Mouse (Mus musculus) adrenal gland, postnatal 10 days (tissue): ENCODE data around the gene Gm45208. TPM values are rescaled to one million over a fixed set of nuclear protein-coding genes. Genes with fewer than 3 reads are reported as not detected.

ENCODE experiments used
- DNase-seq: peaks from one replicate; pipeline ENCODE4 v3.0.0; 2021; ENCODE audit warnings: mixed read lengths
- total RNA-seq, 2 experiments: library from RNA; stranded (reverse); gene quantifications; 2 replicates each; pipeline ENCODE4 v1.2.3; 2021

The Gm45208 gene
- total RNA-seq, 2 experiments from 2014 or later, result not detected

DNA sequence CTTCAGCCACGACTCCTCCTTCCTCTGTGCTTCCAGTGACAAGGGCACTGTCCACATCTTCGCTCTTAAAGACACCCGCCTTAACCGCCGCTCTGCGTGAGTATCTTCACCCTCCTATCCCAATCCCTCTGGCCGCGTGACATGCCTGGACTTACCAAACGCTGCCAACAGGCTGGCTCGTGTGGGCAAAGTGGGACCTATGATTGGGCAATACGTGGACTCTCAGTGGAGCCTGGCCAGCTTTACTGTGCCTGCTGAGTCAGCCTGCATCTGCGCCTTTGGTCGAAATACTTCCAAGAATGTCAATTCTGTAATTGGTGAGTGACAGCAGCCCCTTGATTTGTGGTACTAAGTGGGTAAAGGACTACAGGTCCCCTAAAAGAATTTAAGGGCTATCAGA is 5.1 kb downstream of the Gm45208 start:
- peak; percentile 45 for DNase-seq

DNA sequence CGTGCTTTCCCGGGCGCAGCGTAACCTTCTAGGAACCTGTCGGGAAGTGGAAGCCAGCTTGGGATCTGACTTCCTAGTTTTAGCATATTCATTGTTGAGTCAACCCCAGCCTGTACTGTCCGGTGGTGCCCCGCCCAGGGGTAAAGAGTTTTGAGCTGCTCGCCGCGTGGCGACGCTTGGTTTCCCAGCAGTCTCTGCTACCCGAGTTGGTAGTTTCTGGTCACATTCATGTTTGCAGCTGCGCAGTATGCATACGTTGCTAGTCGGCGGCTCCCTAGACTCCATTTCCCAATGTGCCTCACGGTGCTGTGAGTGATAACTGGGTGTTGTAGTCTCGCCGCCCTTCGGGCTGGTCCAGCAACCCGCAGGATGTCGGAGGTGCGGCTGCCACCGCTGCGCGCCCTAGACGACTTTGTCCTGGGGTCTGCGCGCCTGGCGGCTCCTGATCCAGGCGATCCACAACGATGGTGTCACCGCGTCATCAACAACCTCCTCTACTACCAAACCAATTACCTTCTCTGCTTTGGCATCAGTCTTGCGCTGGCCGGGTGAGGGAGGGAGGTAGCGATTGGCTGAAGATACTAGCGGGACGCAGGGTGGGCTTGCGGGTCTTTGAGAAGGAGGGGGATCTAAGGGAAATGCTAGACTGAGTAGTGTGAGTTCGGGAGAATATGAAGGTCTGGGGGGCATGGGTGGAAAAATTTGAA is 6.3 kb downstream of the Gm45208 start, which contains the start of gene Praf2:
Praf2 (plus strand) TSS at position 225 of the 707 bp plus-strand sequence.
- peak; percentile 78 for DNase-seq

DNA sequence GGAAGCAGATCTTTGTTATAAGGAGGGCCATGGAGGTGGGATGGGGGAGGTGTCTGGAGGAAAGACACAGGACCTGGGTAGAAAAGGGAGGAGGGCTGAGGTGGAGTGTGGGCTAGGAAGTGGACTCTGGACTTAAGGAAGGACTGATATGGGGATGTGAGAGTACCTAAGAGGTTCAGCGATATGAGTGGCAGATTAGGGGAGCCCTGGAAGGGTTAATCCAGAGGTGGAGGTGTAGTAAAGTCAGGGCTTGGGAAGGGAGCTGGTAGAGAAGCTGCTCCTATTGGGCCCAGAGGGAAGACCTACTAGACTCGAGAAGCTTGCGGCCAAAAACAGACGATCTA is 6.8 kb downstream of the Gm45208 start:
- DNase-seq, result no peak

DNA sequence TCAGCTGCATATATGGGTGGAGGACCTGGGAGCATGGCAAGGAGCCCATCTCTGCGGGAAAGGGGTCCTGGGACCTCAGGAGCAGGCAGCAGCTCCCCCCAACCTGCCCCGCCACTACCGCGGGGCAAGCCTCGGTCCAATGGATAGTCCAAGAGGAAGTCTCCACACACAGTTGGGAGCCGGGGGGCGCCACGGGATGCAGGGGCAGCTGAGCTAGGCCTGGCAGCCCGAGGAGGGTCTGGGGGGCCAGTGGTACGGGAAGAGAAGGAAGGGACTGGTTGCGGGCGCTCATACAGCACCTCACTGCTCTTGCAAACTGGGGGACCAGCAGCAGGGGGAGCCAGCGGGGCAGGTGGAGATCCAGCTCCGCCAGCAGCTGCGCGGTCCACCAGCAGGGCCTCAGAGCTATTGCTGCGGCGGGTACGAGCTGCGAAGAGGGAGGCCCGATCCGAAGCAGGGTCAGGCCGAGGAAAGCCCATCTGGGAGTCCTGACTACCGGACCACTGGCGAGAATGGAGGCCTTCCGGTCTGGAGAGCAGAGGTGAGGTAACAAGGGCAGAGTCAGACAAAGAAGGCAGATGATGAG is 11.6 kb downstream of the Gm45208 start:
- DNase-seq, result peak; percentile 81

DNA sequence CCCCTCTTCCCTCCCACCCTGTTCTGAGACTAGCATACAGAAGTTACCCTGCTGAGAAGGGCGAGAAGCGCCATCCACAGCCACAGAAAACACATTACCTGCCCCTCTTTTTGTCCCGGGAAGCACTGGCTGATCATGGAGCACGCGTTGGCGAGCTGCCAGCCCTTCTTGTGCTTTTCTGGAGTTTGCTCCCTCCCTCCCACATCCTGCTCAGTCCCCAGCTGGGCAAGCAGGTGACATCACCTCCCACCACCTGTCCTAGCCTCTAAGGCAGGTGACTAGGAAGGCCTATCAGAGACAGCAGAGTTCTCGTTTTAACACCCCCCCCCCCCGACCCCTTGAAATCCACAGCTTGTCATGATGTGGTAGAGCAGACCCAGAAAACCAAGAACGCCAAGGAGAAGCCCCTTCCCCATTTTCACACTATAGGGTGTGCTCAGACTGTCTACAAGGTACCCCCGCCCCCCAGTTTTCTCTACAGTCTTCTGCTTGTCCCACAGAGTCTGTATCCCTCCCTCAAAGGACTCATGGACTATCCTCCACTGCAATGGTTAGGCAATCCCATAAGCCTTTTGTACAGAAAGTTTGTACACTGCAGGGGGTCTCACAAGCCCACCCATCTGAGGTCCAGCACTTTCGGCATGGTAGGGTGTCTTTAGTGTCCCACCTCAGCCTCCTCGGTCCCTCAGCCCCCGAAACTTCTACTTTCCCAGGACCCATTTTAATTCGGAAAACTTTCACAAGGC is 17.5 kb downstream of the Gm45208 start:
- DNase-seq, result peak; percentile 27

DNA sequence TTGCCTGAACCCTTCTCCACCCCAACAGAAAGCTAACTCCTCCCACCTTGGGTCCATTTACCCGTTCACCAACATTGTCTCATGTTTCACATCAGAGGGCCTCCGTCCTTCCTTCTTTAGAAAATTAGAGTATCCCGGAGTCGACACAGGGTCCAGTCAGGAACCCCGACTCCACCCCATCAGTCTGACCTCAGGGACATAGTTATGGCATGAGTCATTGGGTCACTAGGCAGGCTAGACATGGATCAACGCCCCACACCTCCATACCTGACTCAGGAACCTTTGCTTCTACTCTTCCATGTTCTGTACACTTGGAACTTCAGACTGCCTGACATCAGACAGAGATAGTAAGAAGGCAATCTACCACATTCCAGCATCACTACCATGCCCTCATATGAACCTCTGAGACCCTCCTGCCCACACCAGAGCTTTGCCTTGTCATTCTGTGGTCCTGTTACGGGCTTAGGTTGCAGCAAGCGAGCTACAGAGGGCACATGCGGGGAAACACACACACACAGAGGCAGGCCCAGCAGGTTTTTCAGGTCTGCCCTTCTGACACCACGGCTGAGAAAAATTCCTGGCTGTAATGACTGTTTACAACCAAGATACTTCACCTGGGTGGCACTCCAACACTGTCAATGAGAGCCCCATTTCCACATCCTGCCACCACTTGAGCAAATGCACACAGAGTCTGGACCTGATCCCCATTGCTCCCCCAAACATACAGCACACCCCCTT is 18.2 kb downstream of the Gm45208 start:
- DNase-seq, result no peak

DNA sequence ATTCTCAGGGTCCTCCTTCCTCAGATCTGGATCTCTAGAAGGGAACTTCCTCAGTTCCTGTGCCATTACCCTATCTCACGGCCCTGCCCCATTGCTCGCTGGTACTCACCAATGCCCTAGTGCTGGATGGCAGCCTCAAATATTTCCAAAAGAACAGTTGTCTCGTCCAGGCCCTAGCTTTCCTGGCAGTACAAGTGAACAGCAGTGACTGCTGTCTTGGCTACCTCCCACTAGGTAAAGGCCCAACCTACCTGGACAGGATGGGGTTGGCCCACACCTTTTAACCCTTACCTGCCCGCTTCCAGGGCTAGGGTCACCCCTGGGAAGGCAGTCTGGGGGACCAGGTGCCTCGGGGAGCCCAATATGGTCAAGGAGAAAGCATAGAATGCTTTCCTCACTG is 19.1 kb downstream of the Gm45208 start:
- no peak for DNase-seq

DNA sequence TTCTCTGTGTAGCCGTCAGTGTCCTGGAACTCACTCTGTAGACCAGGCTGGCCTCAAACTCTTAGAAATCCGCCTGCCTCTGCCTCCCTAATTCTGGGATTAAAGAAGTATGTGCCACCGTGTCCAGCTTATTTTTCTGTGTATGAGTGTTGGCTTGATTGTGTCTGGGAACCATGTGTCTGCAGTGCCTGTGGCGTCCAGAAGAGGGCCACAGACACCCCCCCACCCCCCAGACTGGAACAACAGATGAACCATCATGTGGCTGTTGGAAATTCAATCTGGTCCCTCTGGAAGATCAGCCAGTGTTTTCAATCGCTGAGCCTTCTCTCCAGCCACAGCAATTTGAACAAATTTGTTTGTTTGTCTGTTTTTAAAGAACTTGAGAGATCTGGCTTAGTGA is 21.4 kb downstream of the Gm45208 start:
- DNase-seq, result no peak

DNA sequence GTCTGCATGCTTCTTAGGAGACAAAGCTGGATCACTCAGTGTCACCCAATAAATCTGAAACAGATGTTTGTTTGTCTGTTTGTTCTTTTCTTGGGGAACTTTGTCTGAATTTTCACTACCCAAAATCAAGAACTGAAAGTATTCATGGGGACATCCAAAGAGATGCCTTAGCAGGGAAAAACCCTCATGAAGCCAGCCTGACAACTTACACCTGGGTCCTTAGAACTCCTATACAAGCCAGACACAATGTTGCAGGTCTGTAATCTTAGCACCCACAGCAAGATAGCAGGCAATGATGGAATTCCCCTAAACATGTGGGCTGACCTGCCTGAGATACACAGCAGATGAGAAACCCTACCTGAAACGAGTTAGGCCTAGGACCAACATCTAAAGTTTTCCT is 22.9 kb downstream of the Gm45208 start:
- no peak for DNase-seq

DNA sequence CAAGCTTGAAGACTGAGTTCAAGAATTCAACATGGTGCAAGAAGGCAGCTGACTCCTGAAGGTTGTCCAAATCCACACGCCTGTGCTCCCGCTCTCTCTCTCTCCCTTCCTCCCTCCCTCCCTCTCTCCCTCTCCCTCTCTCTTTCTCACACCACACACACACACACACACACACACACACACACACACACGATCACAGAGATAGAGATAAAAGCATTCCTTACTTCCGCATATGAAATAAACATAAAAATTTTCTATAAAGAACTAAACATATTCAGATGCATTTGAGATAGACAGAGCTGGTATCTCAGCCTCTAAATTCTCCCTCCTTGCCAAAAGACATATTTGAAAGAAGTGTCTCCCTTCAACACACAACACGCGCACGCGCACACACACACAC is 23.4 kb downstream of the Gm45208 start:
- no peak for DNase-seq

DNA sequence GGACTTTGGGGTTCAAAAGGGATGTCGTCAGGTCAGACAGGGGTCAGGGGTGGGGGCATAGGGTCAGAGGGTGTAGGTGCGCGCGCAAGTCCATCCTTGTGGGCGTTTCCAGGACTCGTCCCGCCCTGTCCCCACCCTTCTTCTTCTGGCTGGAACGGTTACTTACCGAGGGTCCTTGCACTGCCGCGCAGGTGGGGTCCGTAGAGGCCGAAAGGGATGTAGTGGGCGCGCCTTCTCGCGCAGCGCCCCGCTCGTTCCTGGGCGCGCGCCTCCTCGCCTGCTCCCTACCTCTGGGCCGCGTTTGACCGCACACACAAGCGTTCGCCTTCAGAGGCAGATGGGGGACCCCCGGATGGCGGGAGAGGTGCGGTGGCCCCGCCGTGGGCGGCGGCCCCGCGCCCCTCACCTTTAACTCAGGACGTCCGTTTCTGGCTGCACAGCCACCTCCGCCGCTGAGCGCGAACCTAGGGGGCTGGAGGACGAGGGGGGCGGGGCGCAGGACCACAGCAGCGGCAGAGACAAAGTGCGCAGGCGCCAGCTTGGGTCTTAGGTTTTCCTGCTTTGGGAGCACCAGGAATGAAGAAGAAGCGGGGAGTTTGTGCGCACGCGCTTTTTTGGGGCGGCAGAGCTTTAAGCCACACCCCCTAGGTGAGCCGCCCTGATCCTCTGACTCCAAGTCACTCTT is 28.5 kb downstream of the Gm45208 start, which contains the start of gene Ccdc120:
Ccdc120 (minus strand) TSS at position 474 of the 685 bp plus-strand sequence.
- peak; percentile 74 for DNase-seq

DNA sequence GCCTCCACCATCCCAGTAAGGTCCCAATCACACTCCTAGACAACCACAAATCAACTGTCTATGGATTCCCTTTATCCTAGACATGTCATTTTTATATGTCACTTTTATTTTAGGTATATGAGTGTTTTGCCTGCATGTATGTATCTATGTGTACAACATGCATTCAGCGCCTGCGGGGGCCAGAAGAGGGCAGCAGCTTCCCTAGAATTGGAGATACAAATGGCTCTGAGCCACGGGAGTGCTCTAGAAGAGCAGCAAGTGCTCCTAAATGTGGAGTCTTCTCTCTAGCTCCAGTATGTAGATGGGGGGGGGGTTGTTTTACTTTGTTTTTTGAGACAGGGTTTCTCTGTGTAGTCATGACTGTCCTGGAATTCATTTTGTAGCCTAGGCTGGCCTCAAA is 31.6 kb downstream of the Gm45208 start:
- peak; percentile 43 for DNase-seq

DNA sequence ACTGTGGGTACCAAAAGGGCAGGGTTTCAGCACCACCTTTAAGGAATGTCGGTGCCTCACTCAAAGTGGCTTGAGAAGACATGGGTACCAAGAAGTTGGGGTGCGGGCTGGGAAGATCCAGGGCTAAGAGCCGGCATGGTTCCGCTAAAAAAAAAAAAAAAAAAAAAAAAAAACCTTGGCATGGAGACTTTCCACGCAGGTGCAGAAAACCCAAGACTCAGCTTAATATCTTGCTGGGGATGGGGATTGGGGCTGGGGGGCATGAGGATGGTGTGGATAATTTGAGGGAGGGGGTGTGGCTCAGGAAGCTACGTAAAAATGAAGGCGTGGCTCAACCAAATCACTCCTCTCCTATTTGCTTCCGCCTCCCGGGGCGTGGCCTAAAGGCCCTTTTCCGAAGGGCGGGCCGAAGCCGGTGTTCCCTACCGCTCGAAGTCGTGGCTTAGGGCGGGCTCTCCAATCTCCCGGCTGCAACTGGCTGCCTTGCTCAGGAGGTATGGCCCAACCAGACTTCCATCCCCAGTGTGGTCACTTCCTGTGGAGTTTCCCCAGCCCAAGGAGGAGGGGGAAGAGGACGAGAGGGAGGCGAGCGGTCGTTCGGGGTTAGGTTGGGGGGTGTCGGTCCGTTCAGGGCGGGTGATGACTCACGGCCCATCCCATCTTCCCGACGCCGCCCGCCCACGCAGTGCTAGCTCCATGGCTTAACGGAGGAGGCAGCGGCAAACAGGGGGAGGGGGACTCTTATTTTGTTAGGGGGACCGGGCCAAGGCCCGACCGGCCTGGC is 40.3 kb downstream of the Gm45208 start, which contains the start of gene Tfe3:
Tfe3 (plus strand) TSS at position 424 of the 784 bp plus-strand sequence.
- DNase-seq, result peak; percentile 91

DNA sequence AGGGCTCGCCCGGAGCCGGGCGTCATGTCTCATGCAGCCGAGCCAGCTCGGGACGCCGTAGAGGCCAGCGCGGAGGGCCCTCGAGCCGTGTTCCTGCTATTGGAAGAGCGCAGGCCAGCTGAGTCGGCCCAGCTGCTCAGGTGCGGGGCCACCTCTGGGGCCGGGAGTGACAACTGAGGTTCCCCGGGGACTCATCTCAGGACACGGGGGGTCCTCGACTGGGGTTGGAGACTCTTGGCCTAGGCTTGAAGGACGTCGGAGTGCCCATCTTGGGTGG is 40.8 kb downstream of the Gm45208 start:
- DNase-seq, result no peak

DNA sequence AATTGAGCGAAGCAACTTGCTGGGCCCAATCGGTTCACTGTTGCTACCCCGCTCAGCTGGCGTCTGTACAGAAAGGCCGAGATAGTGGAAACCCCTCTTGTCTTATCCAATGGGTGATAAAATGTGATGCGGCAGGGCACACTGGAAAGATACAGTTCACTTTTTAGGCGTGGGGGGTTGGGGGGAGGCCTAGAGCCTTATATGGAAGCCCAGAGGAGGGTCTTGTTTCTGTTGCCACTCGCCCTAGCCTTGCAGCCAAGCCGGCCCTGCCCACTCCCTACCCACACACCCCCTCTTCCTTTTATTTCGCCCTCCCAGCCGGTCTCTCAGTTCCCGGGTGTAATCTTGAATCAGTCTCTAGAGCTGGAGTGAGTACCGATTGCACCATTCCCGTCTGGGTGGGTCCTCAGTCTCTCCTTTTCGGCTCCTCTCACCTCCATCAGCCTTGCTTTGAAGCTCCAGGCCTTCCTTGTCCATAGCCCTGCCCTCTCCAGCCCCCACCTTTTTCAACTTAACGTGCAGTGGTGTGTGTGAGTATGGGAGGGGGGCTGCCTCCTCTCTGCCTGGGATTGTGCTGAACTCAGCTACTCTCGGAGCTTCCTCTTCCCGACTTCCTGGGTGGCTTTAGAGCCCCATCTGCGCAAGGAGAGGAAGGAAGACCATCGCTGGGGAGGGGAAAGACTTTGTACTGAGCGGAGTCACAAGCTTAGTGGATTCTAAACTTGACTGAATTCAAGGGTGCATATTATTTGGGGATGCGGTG is 41.8 kb downstream of the Gm45208 start:
- DNase-seq, result peak; percentile 42

DNA sequence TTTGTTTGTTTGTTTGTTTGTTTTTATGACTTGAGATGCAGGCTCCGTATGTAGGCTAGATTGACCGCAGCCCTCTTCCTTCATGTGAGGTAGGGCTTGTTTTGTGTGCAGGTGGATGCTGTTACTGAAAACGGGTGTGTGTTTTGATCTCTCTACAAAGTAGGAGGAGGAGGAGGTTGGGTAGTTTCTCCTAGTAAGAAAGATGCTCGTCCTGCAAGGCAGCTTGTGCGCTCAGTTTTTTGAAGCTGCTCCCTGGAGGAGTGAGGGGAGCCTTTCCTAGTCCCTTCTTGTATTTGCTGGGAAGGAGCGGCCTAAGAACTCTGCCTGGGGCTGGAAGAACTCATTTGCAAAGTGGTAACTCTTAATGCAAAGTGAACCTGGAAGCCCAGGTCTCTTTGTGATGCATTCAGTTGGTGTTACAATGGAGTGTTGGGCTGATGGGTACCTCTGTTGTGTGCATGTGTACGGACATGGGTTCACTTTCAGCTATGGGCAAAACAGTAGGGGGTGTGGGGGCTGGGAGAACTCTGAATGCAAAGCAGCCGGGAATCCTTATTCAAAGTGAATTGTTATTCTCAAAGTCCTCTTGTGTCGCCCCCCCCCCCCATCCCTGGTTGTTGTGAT is 42.7 kb downstream of the Gm45208 start:
- no peak for DNase-seq

DNA sequence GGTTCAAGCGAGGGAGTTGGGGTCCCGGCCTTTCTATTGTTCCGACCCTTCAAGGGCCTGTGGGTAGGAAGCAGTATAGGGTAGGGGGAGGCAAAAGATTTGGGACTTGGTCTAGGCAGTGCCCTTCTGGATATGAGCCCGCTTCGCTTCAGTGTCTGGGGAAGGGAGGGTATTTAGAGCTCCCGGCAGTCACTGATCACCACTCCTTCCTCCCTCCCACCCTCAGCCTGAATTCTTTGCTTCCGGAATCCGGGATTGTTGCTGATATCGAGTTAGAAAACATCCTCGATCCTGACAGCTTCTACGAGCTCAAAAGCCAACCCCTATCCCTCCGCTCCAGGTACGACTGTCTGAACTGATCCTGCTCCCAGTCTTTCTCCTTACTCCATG is 43.2 kb downstream of the Gm45208 start:
- no peak for DNase-seq

DNA sequence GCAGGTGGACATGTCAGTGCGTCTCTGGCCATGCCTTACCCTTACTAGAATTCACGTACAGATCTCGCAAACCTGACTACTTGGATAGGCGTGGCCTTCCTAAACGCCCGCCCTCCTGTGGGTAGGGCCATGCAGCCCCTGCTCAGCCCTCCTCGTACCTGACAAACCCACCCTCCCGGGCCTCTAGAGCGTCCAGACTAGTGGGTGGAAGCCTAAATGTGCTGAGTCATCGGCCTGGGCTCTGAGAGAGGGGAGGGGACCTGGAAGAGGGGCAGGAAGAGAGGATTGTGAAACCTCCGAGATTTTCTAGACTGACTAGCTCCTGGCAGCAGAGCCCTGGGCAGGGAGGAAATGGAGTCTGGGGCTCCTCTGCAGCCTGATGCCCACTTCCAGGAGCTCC is 43.7 kb downstream of the Gm45208 start:
- DNase-seq, result peak; percentile 66

DNA sequence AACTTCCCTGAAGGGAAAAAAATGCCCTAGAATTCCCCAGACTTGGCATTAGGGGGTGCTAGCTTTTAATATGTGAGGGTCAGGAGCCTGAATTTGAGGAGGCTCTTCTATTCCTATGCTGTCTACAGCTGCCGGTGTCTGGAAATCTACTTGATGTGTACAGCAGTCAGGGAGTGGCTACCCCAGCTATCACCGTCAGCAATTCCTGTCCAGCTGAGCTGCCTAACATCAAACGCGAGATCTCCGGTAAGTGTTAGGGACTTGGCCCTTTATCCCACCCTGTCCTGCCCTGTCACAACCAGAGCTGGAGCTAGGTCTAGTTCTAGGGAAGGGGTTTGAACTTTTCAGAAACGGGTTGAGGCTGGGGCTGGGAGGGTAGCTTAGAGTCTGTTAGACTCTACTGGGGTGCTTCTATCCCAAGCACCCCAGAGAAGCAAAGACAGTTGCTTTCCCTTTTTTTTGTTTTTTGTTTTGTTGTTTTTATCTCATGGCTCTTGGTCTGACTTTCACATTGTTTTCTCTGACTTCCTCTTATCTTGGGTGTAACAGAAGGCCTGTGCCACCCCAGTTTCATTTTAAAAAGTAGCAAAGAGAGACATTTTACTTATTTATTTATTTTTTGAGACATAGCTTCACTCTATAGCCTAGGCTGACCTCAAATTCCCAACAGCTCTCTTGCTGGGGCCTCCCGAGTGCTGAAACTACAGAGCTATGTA is 47.4 kb downstream of the Gm45208 start:
- DNase-seq, result no peak

DNA sequence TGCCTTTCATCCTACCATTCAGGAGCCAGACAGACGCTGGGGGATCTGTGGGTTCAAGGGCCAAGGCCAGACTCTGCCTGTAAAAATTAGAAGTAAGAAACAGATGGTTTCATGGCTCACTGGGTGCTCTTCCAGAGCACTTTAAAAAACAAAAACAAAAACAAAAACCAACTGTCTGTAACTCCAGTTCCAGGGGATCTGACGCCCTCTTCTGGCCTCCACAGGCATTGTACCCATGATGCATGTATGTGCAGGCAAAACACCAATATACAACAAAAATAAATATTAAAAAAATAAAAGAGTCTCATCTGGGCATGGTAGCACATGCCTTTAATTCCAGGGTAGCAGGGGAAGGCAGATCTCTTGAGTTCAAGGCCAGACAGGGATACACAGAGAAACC is 50.7 kb downstream of the Gm45208 start:
- DNase-seq, result no peak
